Mouse (Mus musculus): ENCODE results near the gene Pias4. TPM values are rescaled to one million over a fixed set of nuclear protein-coding genes. Genes with fewer than 3 reads are reported as not detected.

Pias4 gene
- polyA plus RNA-seq, 1 experiment from 2014 or later, result 61.4 TPM

DNA sequence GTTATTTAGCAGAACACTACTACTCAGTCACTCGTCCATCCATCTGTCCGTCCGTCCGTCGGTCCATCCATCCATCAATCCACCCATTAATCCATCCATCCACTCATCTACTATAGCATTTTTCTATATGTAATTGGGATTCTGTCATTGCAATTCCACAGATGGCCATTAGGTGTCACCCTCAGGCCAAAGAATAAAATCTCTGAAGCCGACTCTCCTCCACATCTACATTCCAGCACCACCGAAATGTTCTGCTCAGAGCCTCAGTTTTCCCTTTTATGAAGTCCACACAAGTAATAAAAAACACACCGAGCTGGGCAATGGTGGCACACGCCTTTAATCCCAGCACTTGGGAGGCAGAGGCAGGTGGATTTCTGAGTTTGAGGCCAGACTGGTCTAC, 30.5 kb upstream of the Pias4 start:
- WGBS, result 4% methylated on average over 9 of the region's 9 CpGs
- no peaks in the 10 kb centered on the region for H3K9me3 ChIP-seq (replicated peaks)
- H3K27me3 ChIP-seq (ENCODE audit: low read depth, poor library complexity, severe bottlenecking), result peaks cover 63% of the 10 kb centered on the region
- H3K36me3 ChIP-seq, result no peaks in the 10 kb centered on the region
- peak; percentile 69 for DNase-seq (ENCODE audit: low spot score)
- peaks cover 18% of the 10 kb centered on the region for H3K4me1 ChIP-seq
- no peak overlapping the region for H3K4me3 ChIP-seq
- H3K27ac ChIP-seq (replicated peaks), result no peak overlapping the region

DNA sequence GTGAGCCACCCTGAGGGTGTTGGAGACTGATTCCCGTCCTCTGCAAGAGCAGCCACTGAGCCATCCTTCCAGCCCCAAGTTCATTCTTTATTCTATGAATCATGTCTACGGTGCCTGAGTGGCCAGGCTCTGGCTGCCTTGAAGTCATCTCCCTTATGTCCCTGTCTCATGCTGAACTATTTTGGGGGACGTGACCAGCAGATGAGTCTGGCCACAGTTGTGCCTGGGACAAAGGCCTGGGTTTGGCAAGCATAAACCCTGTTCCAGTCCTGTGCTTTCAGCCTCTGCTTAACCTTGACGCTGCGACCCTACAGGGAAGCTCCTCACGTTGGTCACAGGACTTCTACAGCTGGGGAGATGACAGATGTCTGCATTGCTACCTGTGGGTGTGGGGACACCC, 29.6 kb upstream of the Pias4 start:
- Histone ChIP-seq H3K27ac (replicated peaks) (no peak overlapping the region), H3K4me3 (no peak overlapping the region), H3K36me3 (no peaks in the 10 kb centered on the region), H3K4me1 (peaks cover 27% of the 10 kb centered on the region), H3K27me3 (ENCODE audit: low read depth, poor library complexity, severe bottlenecking) (peaks cover 69% of the 10 kb centered on the region), H3K9me3 (replicated peaks) (no peaks in the 10 kb centered on the region)
- no peak for DNase-seq (ENCODE audit: low spot score)
- 58% methylated on average over 6 of the region's 6 CpGs for WGBS

DNA sequence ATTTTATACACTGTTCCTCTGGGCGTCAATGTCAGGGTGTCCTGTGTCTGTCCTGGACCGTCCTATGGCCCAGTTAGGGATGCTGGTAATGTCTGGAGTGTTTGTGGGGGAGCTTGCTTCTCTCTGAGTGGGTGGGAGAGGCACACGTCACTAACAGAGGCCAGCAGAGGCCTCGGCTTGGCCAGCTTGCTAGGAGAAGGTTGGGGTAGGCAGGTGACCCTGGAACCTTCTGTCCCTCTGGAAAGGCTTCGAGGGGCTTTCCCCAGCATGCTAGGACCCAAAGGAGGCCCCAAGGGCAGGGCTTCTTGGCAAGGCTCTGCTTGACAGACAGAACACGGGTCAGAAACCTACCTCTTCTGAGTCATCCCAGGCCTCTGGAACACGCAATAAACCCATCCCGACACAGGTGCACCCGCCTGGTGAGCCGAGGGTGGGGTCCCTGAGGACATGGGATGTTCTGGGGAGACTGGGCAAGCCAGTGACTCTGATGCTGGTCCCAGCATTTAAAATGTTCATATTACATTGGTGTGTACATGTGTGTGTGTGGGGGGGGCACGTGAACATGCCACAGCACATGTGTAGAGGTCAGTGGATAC, 28.8 kb upstream of the Pias4 start:
- Histone ChIP-seq H3K4me1 (peaks cover 31% of the 10 kb centered on the region), H3K4me3 (no peak overlapping the region), H3K27ac (replicated peaks) (no peak overlapping the region), H3K9me3 (replicated peaks) (no peaks in the 10 kb centered on the region), H3K36me3 (peaks cover under 1% of the 10 kb centered on the region; the same call in 1 of the 2 replicates), H3K27me3 (ENCODE audit: low read depth, poor library complexity, severe bottlenecking) (peaks cover 69% of the 10 kb centered on the region)
- WGBS, result 68% methylated on average over 11 of the region's 11 CpGs
- DNase-seq (ENCODE audit: low spot score), result no peak

DNA sequence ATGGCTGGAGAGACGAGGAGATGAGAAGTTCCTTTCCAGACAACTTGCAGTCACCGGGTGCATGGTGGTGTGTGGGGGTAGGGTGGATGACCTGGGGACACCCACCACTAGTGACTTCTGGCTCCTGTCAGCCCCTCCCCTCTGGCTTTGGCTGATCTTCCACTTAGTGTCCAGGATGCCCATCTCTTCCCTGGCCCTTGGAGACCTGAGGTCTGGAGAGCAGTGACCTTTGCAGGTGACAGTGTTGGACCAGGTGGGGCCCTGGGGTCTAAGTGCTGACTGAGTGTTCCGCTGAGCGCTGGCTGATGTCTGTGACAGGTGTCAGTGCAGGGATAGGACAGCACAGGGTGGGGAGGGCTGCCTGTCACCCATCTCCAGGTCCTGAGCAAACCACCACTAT, 27.6 kb upstream of the Pias4 start:
- Histone ChIP-seq H3K4me3 (0 out of 2 replicates have a peak overlapping the region, but pooled peaks have one; percentile 4), H3K4me1 (peaks cover 38% of the 10 kb centered on the region), H3K27me3 (ENCODE audit: low read depth, poor library complexity, severe bottlenecking) (peaks cover 67% of the 10 kb centered on the region), H3K9me3 (replicated peaks) (no peaks in the 10 kb centered on the region), H3K27ac (replicated peaks) (no peak overlapping the region), H3K36me3 (peaks cover 14% of the 10 kb centered on the region)
- no peak for DNase-seq (ENCODE audit: low spot score)
- 71% methylated on average over 4 of the region's 4 CpGs for WGBS

DNA sequence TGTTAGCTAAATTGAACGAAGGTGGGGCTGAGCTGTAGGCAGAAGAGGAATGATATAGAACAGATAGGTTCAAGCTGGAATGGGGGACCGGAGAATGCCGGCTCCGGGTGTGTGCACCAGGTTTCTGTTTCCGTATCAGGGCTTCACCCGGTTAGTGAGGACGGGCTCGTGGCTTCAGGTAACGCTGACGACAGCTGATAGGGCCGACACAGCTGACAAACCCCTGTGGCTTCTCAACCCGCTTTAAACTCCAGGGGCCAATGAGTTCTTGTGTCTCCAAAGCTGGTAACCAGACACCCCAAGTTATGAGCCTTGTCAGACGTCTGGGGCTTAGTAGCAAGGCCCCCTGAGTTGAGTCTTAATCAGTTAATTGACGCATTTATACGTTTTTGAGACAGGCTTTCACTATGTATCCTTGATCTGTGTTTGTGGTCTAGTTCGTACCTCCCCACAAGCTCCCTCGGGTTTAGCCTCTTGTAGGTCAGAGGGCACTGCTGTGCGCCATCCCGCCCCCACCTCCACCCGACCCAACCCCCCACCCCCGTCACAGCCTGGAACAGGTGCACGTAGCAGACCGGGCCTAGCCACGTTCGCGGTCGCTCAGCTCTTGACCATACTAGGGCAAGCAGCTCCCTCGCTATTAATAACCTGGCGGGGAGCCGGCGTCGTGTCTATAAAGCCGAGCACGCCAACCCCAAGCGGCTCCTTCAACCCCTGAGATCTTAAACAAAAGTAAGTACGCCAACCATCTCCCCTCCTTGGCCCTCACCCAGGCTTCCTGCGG, 26.5 kb upstream of the Pias4 start:
- Histone ChIP-seq H3K9me3 (replicated peaks) (no peaks in the 10 kb centered on the region), H3K4me3 (peak overlapping the region; percentile 15; the same call in 1 of the 2 replicates), H3K36me3 (peaks cover 22% of the 10 kb centered on the region), H3K4me1 (peaks cover 39% of the 10 kb centered on the region), H3K27ac (replicated peaks) (no peak overlapping the region), H3K27me3 (ENCODE audit: low read depth, poor library complexity, severe bottlenecking) (peaks cover 56% of the 10 kb centered on the region)
- WGBS, result 20% methylated on average over 37 of the region's 37 CpGs
- no peak for DNase-seq (ENCODE audit: low spot score)

DNA sequence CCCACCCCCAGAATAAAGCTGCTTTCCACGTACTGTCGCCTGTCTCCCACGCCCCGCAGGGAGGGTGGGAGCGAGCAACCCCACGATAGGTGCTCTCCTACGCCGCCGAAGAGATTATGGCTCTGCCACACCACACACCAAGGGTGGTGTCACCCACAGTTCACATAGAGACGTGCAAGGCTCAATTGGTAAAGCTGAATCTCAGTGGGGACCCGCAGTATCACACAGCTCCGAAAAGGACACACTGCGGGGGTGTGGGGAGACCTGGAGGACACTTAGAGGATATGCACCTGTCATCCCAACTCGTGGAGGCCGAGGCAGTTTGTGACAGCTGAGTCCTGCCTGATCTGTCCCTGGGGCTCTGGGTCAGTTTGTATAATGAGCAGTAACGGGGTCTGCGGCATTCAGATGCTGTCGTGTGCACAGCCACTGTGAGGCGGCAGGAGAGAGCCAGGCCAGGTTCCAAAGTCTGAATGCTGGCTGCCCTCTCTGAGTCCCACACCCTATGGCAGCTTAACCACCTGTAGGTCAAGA, 25.3 kb upstream of the Pias4 start:
- Histone ChIP-seq H3K4me1 (peaks cover 39% of the 10 kb centered on the region), H3K4me3 (peak overlapping the region; percentile 77), H3K27ac (replicated peaks) (peak overlapping the region; percentile 93), H3K36me3 (peaks cover 28% of the 10 kb centered on the region), H3K9me3 (replicated peaks) (no peaks in the 10 kb centered on the region), H3K27me3 (ENCODE audit: low read depth, poor library complexity, severe bottlenecking) (peaks cover 50% of the 10 kb centered on the region)
- peak; percentile 50 for DNase-seq (ENCODE audit: low spot score)
- 5% methylated on average over 19 of the region's 19 CpGs for WGBS

DNA sequence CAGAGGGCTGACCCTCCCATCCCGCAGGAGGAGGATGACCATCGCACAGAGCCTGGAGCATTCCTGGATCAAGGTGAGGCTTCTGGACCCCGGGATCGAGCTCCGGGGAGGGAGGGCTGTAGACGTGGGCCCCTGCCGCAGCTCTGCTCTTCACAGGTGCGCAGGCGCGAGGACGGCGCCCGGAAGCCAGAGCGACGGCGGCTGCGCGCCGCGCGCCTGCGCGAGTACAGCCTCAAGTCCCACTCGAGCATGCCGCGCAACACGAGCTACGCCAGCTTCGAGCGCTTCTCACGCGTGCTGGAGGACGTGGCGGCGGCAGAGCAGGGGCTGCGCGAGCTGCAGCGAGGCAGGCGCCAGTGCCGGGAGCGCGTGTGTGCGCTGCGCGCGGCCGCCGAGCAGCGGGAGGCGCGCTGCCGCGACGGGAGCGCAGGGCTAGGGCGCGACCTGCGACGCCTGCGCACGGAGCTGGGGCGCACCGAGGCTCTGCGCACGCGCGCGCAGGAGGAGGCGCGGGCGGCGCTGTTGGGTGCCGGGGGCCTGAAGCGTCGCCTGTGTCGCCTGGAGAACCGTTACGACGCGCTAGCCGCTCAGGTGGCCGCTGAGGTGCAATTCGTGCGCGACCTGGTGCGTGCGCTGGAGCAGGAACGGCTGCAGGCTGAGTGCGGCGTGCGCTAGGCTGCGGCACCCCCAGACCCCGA, 24.7 kb upstream of the Pias4 start:
- DNase-seq (ENCODE audit: low spot score), result peak; percentile 79
- WGBS, result under 1% methylated on average over 91 of the region's 93 CpGs
- peak overlapping the region; percentile 77 for H3K4me3 ChIP-seq
- peak overlapping the region; percentile 93 for H3K27ac ChIP-seq (replicated peaks)
- peaks cover 33% of the 10 kb centered on the region for H3K36me3 ChIP-seq
- H3K27me3 ChIP-seq (ENCODE audit: low read depth, poor library complexity, severe bottlenecking), result peaks cover 47% of the 10 kb centered on the region
- peaks cover 39% of the 10 kb centered on the region for H3K4me1 ChIP-seq
- H3K9me3 ChIP-seq (replicated peaks), result no peaks in the 10 kb centered on the region

DNA sequence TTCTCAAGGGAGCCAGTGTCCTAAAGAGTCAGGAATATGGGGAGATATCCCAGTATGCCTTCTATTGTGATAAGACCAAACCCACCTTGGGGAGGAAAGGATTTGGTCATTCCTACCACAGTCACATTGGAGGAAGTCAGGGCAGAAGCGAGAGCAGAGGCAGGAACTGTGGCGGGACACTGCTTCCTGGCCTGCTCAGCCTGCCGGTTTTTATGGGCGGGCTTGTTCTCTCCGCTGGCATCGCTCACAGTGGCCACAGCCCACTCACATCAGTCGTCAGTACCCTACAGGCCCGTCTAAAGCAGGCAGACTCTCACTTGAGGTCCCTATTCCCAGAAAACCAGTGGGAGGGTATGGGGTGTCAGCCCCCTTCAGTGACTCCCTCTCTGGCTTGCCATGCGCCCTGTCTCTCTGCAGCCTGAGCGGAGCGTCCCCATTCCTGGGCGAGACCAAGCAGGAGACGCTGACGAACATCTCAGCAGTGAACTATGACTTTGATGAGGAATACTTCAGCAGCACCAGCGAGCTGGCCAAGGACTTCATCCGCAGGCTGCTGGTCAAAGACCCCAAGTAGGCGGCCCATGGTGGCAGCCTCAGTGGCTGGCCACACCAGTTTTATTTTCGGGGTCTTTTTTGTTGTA, 23.7 kb upstream of the Pias4 start:
- Histone ChIP-seq H3K9me3 (replicated peaks) (no peaks in the 10 kb centered on the region), H3K36me3 (peaks cover 42% of the 10 kb centered on the region), H3K4me1 (peaks cover 39% of the 10 kb centered on the region), H3K27ac (replicated peaks) (peak overlapping the region; percentile 93; the same call in 1 of the 2 replicates), H3K27me3 (ENCODE audit: low read depth, poor library complexity, severe bottlenecking) (peaks cover 38% of the 10 kb centered on the region), H3K4me3 (peak overlapping the region; percentile 77)
- 93% methylated on average over 18 of the region's 18 CpGs for WGBS
- DNase-seq (ENCODE audit: low spot score), result no peak

DNA sequence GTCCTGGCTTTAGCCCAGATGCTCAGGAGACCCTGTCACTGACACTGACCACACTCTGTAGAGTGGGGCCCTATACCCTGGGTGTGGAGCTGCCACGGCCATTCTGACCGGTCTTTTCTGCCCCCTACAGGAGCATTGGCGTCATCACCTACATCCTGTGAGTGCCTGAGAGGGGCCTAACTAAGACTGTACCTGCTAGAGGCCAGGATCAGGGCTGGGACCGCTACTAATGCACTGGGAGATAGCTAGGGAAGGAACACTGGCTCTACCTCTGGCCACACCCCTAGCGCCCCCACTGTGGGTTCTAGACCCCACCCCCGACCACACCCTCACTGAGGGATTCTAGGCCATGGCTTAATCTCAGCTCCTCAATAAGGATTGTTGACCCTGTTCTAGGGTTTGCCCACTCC, 23.2 kb upstream of the Pias4 start:
- Histone ChIP-seq H3K36me3 (peaks cover 45% of the 10 kb centered on the region), H3K27me3 (ENCODE audit: low read depth, poor library complexity, severe bottlenecking) (peaks cover 32% of the 10 kb centered on the region), H3K4me1 (peaks cover 39% of the 10 kb centered on the region), H3K27ac (replicated peaks) (no peak overlapping the region), H3K9me3 (replicated peaks) (no peaks in the 10 kb centered on the region), H3K4me3 (no peak overlapping the region)
- 78% methylated on average over 6 of the region's 6 CpGs for WGBS
- no peak for DNase-seq (ENCODE audit: low spot score)

DNA sequence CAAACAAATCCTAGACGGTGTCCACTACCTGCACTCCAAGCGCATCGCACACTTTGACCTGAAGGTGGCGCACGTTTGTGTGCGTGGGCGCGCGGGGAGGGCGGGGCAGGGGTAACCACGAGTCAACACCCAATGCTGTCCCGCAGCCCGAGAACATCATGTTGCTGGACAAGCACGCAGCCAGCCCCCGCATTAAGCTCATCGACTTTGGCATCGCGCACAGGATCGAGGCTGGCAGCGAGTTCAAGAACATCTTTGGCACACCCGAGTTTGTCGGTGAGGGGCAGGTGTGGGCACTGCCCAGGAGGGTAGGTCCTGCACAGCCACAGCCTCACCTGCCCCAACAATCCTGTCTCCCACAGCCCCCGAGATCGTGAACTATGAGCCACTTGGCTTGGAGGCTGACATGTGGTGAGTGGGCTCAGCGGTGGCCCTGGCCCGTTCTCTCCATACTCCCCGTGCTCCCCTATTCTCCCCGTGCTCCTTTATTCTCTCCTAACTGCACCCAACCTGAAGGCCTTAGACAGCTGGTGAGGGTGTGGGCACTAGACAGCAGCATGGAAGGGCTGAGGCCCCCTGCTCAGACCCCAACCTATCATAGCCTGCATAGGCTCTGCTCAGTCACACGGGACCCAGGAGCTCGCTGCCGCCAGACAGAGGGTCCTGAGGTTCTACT, 22.7 kb upstream of the Pias4 start:
- peaks cover 50% of the 10 kb centered on the region for H3K36me3 ChIP-seq
- no peaks in the 10 kb centered on the region for H3K9me3 ChIP-seq (replicated peaks)
- H3K4me3 ChIP-seq, result no peak overlapping the region
- peaks cover 39% of the 10 kb centered on the region for H3K4me1 ChIP-seq
- no peak overlapping the region for H3K27ac ChIP-seq (replicated peaks)
- 70% methylated on average over 31 of the region's 31 CpGs for WGBS
- DNase-seq (ENCODE audit: low spot score), result peak; percentile 47
- peaks cover 27% of the 10 kb centered on the region for H3K27me3 ChIP-seq (ENCODE audit: low read depth, poor library complexity, severe bottlenecking)

DNA sequence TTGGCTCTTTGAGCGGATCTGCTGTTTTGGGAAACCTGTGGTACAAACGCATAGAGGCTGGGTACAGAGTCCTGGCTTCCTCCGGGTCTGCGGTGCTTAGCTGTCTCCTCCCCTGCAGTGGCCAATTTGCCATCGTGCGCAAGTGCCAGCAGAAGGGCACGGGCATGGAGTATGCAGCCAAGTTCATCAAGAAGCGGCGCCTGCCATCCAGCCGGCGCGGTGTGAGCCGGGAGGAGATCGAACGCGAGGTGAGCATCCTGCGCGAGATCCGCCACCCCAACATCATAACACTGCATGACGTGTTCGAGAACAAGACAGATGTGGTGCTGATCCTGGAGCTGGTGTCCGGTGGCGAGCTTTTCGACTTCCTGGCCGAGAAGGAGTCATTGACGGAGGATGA, 22.1 kb upstream of the Pias4 start:
- Histone ChIP-seq H3K27me3 (ENCODE audit: low read depth, poor library complexity, severe bottlenecking) (peaks cover 21% of the 10 kb centered on the region), H3K36me3 (peaks cover 55% of the 10 kb centered on the region), H3K4me1 (peaks cover 40% of the 10 kb centered on the region), H3K9me3 (replicated peaks) (no peaks in the 10 kb centered on the region), H3K4me3 (no peak overlapping the region), H3K27ac (replicated peaks) (no peak overlapping the region)
- no peak for DNase-seq (ENCODE audit: low spot score)
- WGBS, result 75% methylated on average over 26 of the region's 26 CpGs

DNA sequence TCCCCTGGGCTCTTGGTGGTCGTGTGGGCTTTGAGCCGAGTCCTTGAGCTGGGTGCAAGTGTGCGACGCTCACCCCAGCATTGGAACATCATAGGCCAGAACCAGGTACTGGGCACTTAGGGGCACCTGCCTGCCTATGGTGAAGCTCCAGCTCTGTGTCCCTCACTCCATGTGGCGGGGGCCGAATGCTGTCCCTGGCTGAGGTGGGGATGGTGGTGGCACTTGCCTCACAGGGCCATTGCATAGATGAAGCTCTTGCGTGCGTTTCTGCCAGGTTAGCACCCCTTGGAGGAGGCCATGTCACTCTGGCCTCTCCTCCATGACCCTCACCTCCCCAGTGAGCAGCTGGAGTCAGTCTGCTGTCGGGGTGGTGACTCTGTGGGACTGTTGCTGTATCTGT, 19.4 kb upstream of the Pias4 start:
- Histone ChIP-seq H3K27me3 (ENCODE audit: low read depth, poor library complexity, severe bottlenecking) (no peaks in the 10 kb centered on the region), H3K4me3 (peak overlapping the region; percentile 9; the same call in 1 of the 2 replicates), H3K27ac (replicated peaks) (no peak overlapping the region), H3K9me3 (replicated peaks) (no peaks in the 10 kb centered on the region), H3K4me1 (peaks cover 34% of the 10 kb centered on the region), H3K36me3 (peaks cover 70% of the 10 kb centered on the region)
- no peak for DNase-seq (ENCODE audit: low spot score)
- 96% methylated on average over 9 of the region's 9 CpGs for WGBS

All from midbrain, embryonic 10.5 days (tissue).